Mouse (Mus musculus) neural tube, embryonic 12.5 days (tissue): ENCODE measurements around the gene Popdc2. TPM values are rescaled to one million over a fixed set of nuclear protein-coding genes. Genes with fewer than 3 reads are reported as not detected.

ENCODE experiments used
- ATAC-seq: fragments of 200-750 bp; cut with Nextera tagmentation; 2 replicates; pipeline ENCODE4 v1.8.0; 2017; ENCODE audit warnings: low read depth, mild to moderate bottlenecking, moderate TSS enrichment, moderate library complexity; ENCODE audit not compliant: low FRiP score
- H3K27ac ChIP-seq: fragments of 300-500 bp; sonication (generic); 2 replicates; pipeline ENCODE4 v1.5.1; 2016
- H3K27me3 ChIP-seq: fragments of 300-500 bp; sonication (generic); replicated peaks from 2 replicates; pipeline ENCODE4 v1.6.1; 2016; ENCODE audit warnings: mild to moderate bottlenecking
- H3K36me3 ChIP-seq: fragments of 300-500 bp; sonication (generic); 2 replicates; pipeline ENCODE4 v1.6.1; 2016; ENCODE audit warnings: mild to moderate bottlenecking
- H3K4me1 ChIP-seq: fragments of 300-500 bp; sonication (generic); 2 replicates; pipeline ENCODE4 v1.6.1; 2016
- H3K4me2 ChIP-seq: fragments of 300-500 bp; sonication (generic); replicated peaks from 2 replicates; pipeline ENCODE4 v1.6.1; 2016; ENCODE audit warnings: mild to moderate bottlenecking
- H3K4me3 ChIP-seq: fragments of 300-500 bp; sonication (generic); 2 replicates; pipeline ENCODE4 v1.5.1; 2016
- H3K9ac ChIP-seq: fragments of 300-500 bp; sonication (generic); 2 replicates; pipeline ENCODE4 v1.6.1; 2016; ENCODE audit warnings: mild to moderate bottlenecking
- H3K9me3 ChIP-seq: fragments of 300-500 bp; sonication (generic); 2 replicates; pipeline ENCODE4 v1.6.1; 2016; ENCODE audit warnings: mild to moderate bottlenecking
- WGBS: fragments of 180-500 bp; shearing (Covaris S2); methylation state at CpG from one replicate; pipeline ENCODE4 v1.1.7; 2016; 5-methylcytosine and 5-hydroxymethylcytosine counted together
- polyA plus RNA-seq: library from polyadenylated mRNA; unstranded; fragments of >200 nt; fragmentation: Nextera tagmentation; extraction: Ambion mirVana; gene quantifications from 2 replicates; pipeline ENCODE4 v1.2.1, GENCODE M21; 2016

Popdc2 gene
- polyA plus RNA-seq, 1 experiment from 2014 or later: 0.94 TPM

DNA sequence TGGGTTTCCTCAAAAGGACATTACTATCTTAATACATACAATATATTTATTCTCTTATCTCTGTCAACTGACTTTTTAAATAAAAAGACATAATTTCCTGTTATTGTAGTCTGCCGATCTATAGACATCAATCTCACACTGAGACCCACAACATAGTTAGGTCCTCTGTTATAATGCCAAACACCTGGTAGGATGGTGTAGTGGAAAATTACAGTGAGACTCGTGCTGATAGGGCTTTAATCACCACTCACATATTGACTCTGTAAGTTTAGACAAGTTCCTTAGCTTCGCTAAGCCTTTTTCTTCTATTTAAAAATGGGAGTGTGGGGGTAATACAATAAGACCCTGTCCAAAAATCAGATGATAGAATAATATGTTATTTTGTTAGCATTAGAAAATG lies 2.2 kb upstream of the Popdc2 start:
- Histone ChIP-seq H3K4me1 (0 out of 2 replicates have a peak, but pooled peaks cover 3% of the 10 kb centered on the region), H3K9me3 (no peaks in the 10 kb centered on the region), H3K36me3 (peaks cover 6% of the 10 kb centered on the region; the same call in 1 of the 2 replicates), H3K9ac (no peak overlapping the region), H3K27me3 (no peaks in the 10 kb centered on the region), H3K4me3 (no peak overlapping the region), H3K27ac (no peak overlapping the region), H3K4me2 (no peak overlapping the region)
- 84% methylated on average over 3 of the region's 3 CpGs for WGBS
- no peak for ATAC-seq

DNA sequence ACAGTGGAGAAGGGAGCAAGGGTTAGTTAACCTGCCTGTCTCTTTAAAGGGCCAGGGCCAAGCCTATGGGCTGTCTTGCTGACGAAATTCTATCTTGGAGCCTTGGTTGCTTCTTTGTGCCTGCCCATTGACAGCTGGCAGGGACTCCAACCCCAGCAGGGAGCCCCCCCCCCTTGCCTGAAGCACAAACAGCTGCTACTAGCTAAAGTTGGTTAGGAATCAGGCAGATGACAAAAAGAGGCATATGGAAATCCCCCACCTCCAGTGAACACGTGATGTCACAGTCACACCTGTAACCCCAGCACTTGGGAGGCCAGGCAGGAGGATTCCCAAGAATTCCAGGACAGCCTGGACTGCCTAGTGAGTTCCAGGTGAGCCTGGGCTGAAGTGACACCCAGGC lies 1.7 kb upstream of the Popdc2 start:
- H3K9ac ChIP-seq: no peak overlapping the region

DNA sequence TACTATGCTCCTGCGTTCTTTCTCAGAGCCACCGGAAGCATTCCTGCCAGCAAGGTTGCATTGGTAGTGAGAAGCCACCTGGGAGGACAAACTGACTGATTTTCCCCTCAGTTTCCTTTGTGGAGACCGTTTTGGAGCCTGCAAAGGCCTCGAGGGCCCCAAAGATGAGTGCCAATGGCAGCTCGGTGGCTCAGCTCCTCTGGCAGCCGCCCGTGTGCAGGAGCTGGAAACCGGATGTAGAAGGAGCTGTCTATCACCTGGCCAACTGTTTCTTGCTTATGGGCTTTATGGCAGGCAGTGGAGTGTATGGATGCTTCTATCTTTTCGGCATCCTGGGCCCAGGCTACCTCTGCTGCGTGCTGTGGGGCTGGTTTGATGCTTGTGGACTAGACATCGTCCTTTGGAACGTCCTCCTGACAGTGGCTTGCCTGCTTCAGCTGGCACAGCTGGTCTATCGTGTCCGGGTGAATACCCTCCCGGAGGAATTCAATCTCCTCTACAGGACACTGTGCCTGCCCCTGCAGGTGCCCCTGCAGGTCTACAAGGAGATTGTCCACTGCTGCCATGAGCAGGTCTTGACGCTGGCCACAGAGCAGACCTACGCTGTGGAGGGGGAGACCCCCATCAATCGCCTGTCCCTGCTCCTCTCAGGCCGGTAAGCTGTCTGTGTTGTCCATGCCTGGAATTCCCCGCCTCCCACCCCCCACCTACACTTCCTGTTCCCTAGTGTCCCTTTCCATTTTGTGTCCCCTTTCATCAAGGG lies 665 bp downstream of the Popdc2 start:
- 0 out of 2 replicates have a peak, but pooled peaks cover 3% of the 10 kb centered on the region for H3K4me1 ChIP-seq
- WGBS: 89% methylated on average over 20 of the region's 20 CpGs
- no peak for ATAC-seq

More for the DNA sequence above, 1.7 kb upstream of the Popdc2 start:
- Histone ChIP-seq H3K27me3 (no peaks in the 10 kb centered on the region), H3K9me3 (no peaks in the 10 kb centered on the region), H3K36me3 (peaks cover 6% of the 10 kb centered on the region; the same call in 1 of the 2 replicates), H3K27ac (no peak overlapping the region), H3K4me2 (no peak overlapping the region), H3K4me1 (0 out of 2 replicates have a peak, but pooled peaks cover 3% of the 10 kb centered on the region), H3K4me3 (no peak overlapping the region)
- no peak for ATAC-seq
- WGBS: 21% methylated on average over 2 of the region's 2 CpGs

DNA sequence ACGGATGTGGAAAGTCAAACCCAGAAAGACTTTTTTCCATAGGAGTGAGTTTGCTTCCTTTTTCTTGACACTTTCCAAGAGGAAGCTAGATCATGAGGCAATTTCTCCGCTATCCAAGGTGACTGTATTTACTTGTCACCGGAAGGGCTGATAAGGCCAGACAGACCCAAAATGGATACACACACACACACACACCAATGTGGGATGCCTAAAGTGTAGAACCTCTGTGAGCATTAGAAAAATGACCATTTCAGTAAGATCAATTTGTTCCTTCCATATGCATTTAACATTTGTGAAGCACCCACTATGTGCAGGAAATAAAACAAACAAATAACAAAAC lies 1.2 kb downstream of the Popdc2 start:
- H3K9ac ChIP-seq: no peak overlapping the region
- H3K4me1 ChIP-seq: 0 out of 2 replicates have a peak, but pooled peaks cover 3% of the 10 kb centered on the region
- H3K27me3 ChIP-seq: no peaks in the 10 kb centered on the region
- H3K27ac ChIP-seq: no peak overlapping the region
- H3K9me3 ChIP-seq: no peaks in the 10 kb centered on the region
- no peak overlapping the region for H3K4me3 ChIP-seq
- no peak for ATAC-seq
- WGBS: 86% methylated on average over 3 of the region's 3 CpGs
- H3K4me2 ChIP-seq: no peak overlapping the region
- no peaks in the 10 kb centered on the region for H3K36me3 ChIP-seq

More for the DNA sequence above, 665 bp downstream of the Popdc2 start:
- Histone ChIP-seq H3K27me3 (no peaks in the 10 kb centered on the region), H3K36me3 (no peaks in the 10 kb centered on the region), H3K9me3 (no peaks in the 10 kb centered on the region), H3K9ac (no peak overlapping the region), H3K27ac (no peak overlapping the region), H3K4me2 (no peak overlapping the region), H3K4me3 (no peak overlapping the region)

DNA sequence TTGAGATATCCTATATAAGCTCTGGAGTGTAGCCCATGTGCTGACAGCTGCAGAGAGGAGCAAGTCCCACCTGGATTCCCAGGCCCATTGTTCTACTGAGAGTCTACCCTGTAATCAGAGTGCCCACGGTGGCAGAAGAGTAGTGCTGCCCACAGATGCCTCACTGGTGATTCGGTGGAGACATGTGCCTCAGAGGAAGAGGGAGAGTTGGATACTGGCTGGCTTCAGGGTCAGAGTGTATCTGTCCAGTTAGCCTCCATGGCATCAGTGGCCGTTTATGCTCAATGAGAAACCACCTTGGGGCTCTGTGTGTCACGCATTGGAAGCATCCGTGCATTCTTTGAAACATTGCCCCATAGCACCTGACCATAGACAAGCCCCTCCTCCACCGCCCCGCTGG lies 1.6 kb downstream of the Popdc2 start:
- H3K27me3 ChIP-seq: no peaks in the 10 kb centered on the region
- 91% methylated on average over 7 of the region's 7 CpGs for WGBS
- no peak for ATAC-seq

DNA sequence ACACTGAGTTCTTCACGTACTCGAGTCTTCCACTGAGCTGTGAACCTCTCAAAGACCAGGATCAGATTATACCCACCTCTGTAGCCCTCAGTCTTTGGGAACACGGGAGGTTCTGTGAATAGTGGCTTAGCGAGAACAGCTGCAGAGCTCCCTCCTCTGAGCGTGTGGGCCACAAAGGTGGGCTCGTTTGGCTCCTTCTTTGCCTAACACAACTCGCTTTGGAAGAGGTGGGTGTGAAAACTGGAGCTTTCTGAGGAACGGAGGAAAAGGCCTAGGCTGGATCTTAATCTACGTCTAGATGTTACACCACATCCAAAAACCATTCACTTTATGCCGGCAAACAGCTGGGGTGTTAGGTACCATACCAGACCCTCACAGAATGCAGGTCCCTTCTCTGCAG lies 3.4 kb downstream of the Popdc2 start:
- 91% methylated on average over 10 of the region's 10 CpGs for WGBS

More for the DNA sequence above, 1.6 kb downstream of the Popdc2 start:
- Histone ChIP-seq H3K4me3 (no peak overlapping the region), H3K9me3 (no peaks in the 10 kb centered on the region), H3K27ac (no peak overlapping the region), H3K4me1 (0 out of 2 replicates have a peak, but pooled peaks cover 3% of the 10 kb centered on the region), H3K36me3 (no peaks in the 10 kb centered on the region), H3K9ac (no peak overlapping the region), H3K4me2 (no peak overlapping the region)

DNA sequence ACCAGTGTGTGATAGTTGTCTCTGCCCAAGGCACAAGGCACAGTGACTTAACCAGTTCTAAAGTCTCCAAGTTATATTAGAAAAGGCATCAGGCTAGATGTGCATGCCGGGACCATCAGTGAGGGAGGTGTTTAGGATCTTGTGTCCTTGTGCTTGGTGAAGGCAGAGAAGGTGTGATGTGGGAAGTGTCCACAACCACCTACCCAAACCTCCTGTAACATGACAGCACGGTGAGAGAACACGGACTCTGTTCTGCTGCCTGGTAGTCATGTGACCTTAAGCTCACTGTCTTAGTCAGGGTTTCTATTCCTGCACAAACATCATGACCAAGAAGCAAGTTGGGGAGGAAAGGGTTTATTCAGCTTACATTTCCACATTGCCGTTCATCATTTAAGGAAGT lies 4.2 kb downstream of the Popdc2 start:
- Histone ChIP-seq H3K4me2 (no peak overlapping the region), H3K4me1 (no peaks in the 10 kb centered on the region), H3K36me3 (no peaks in the 10 kb centered on the region), H3K27ac (no peak overlapping the region), H3K9me3 (no peaks in the 10 kb centered on the region), H3K9ac (no peak overlapping the region), H3K27me3 (no peaks in the 10 kb centered on the region), H3K4me3 (no peak overlapping the region)
- no peak for ATAC-seq
- 93% methylated on average over 4 of the region's 4 CpGs for WGBS

More for the DNA sequence above, 3.4 kb downstream of the Popdc2 start:
- no peak overlapping the region for H3K27ac ChIP-seq
- no peak overlapping the region for H3K9ac ChIP-seq
- H3K4me2 ChIP-seq: no peak overlapping the region
- H3K9me3 ChIP-seq: no peaks in the 10 kb centered on the region
- 0 out of 2 replicates have a peak, but pooled peaks cover under 1% of the 10 kb centered on the region for H3K4me1 ChIP-seq
- H3K36me3 ChIP-seq: no peaks in the 10 kb centered on the region
- no peak for ATAC-seq
- no peak overlapping the region for H3K4me3 ChIP-seq
- no peaks in the 10 kb centered on the region for H3K27me3 ChIP-seq

DNA sequence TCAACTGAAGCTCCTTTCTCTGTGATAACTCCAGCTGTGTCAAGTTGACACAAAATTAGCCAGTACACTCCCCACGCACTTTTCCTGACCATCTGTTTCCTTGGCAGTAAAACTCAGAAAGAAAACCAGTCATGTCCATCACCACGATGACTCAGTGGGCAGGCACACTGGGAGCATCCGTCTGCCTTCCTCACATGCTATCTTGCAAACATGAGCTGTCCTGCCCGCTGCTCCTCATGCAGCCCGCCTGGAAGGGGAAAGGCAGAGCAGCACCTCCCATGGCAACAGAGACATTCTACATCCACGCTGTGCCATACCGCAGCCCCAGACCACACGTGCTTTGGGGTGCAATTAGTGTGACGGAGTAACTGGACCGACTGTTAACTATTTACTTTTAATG lies 6.3 kb downstream of the Popdc2 start:
- WGBS: 70% methylated on average over 10 of the region's 10 CpGs
- ATAC-seq: no peak

DNA sequence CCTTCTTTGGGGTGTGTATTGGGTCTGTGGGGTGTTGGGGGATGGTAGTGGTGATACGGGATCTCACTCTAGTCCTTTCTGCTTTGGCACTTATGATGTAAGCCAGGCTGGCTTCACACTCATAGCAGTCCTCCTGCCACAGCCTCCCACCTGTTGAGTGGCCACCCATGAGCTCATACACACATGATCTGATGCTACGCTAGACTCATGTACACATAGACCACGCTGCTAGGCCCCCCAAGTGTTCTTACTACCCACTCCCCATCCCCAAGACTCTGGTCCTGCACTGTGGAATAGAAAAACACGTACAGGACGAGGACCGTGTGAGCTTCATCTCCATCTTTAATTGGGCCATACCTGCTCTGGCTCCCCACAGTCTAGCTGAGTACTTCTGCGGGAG lies 7.0 kb downstream of the Popdc2 start:
- no peak for ATAC-seq
- whole genome bisulfite sequencing: 86% methylated on average over 7 of the region's 7 CpGs
- no peaks in the 10 kb centered on the region for H3K4me1 ChIP-seq

More for the DNA sequence above, 6.3 kb downstream of the Popdc2 start:
- no peak overlapping the region for H3K9ac ChIP-seq
- H3K4me3 ChIP-seq: no peak overlapping the region
- H3K4me1 ChIP-seq: no peaks in the 10 kb centered on the region
- no peak overlapping the region for H3K4me2 ChIP-seq
- no peaks in the 10 kb centered on the region for H3K36me3 ChIP-seq
- no peaks in the 10 kb centered on the region for H3K27me3 ChIP-seq
- H3K9me3 ChIP-seq: no peaks in the 10 kb centered on the region
- H3K27ac ChIP-seq: no peak overlapping the region

DNA sequence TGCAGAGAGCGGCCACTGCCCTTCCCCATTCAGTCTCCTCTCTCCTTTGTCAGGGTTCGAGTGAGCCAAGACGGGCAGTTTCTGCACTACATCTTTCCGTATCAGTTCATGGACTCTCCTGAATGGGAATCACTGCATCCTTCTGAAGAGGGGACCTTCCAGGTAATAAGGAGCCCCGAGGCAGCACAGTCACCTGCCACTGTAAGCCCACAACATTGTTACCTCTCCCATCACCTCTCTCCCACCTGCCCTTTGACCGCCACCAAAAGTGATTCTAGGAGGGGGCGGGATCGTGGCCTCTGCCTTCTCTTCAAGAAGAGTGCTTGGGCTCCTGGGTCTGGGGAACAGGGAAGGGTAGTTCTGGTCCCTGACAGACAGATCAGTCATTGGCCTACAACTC lies 7.4 kb downstream of the Popdc2 start:
- WGBS: 87% methylated on average over 8 of the region's 8 CpGs
- Histone ChIP-seq H3K27ac (no peak overlapping the region), H3K36me3 (no peaks in the 10 kb centered on the region), H3K4me2 (no peak overlapping the region), H3K27me3 (no peaks in the 10 kb centered on the region), H3K4me3 (no peak overlapping the region), H3K9me3 (no peaks in the 10 kb centered on the region), H3K9ac (no peak overlapping the region), H3K4me1 (no peaks in the 10 kb centered on the region)
- ATAC-seq: no peak

More for the DNA sequence above, 7.0 kb downstream of the Popdc2 start:
- Histone ChIP-seq H3K27me3 (no peaks in the 10 kb centered on the region), H3K27ac (no peak overlapping the region), H3K9me3 (no peaks in the 10 kb centered on the region), H3K4me2 (no peak overlapping the region), H3K9ac (no peak overlapping the region), H3K4me3 (no peak overlapping the region), H3K36me3 (no peaks in the 10 kb centered on the region)

DNA sequence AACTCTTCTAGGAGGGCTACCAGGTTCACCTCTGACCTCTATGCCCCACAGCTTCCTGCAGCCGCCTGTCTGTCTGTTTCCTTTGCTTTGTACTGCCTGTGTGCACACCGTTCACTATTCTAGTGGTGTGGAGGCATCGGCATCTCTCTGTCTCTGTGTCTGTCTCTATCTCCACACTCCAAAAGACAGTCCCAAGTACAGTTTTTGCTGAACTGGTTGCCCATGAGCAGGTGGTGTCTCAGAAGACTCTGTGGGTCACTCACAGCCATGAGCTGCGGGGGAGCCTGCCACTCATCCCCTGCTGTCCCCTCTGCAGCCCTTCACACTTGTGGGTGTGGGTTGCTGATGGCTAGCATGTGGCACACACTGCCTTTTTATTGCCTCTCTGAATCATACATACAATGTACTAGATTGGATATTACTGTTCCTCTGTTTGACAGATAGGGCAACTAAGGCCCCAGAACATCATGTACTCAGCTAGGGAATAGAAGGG lies 8.0 kb downstream of the Popdc2 start:
- Histone ChIP-seq H3K4me3 (no peak overlapping the region), H3K36me3 (no peaks in the 10 kb centered on the region), H3K9me3 (no peaks in the 10 kb centered on the region), H3K9ac (no peak overlapping the region), H3K27me3 (no peaks in the 10 kb centered on the region), H3K27ac (no peak overlapping the region), H3K4me2 (no peak overlapping the region), H3K4me1 (no peaks in the 10 kb centered on the region)
- ATAC-seq: no peak
- WGBS: 86% methylated on average over 4 of the region's 4 CpGs

DNA sequence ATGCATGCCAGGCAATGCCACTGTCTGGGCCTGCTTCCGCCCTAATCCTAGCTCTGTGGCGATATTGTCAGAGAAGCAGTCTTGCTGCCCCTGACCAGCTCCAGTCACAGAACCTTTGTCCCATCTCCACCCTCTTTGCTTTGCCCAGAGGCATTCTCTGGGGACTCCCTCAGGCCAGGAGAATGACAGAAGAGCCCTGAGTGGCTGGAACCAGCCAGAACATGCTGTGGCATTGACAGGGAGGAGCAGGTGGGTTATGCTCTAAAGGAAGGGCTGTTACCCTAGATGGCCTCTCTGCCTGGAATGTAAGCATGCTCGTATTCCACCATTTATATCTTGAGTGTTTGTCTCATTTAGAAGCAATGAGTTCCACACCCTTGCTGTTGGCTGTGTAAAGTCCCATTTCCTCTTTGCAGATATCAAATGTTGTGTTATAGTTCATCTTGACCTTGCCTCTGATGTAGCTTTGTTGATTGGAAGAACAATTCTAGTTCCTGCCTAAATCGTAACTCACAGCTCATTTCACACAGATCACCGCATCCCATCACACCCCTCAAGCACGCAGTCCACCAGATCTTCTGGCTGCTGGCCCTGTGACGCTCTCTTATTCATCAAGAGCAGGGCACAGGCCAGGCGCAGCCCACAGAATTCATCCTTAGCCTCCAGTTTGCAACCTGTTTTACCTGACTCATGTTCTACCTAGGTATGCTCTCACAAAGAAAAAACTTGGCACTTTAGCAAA lies 8.8 kb downstream of the Popdc2 start:
- Histone ChIP-seq H3K9me3 (no peaks in the 10 kb centered on the region), H3K4me3 (no peak overlapping the region), H3K4me2 (no peak overlapping the region), H3K4me1 (no peaks in the 10 kb centered on the region), H3K27ac (no peak overlapping the region), H3K9ac (no peak overlapping the region), H3K27me3 (no peaks in the 10 kb centered on the region), H3K36me3 (no peaks in the 10 kb centered on the region)
- 85% methylated on average over 8 of the region's 8 CpGs for WGBS
- no peak for ATAC-seq
